Mouse (Mus musculus): ENCODE results near the gene Wipi2. TPM values are rescaled to one million over a fixed set of nuclear protein-coding genes. Genes with fewer than 3 reads are reported as not detected.

The Wipi2 gene
- polyA plus RNA-seq, 1 experiment from 2014 or later, result 50.2 TPM

DNA sequence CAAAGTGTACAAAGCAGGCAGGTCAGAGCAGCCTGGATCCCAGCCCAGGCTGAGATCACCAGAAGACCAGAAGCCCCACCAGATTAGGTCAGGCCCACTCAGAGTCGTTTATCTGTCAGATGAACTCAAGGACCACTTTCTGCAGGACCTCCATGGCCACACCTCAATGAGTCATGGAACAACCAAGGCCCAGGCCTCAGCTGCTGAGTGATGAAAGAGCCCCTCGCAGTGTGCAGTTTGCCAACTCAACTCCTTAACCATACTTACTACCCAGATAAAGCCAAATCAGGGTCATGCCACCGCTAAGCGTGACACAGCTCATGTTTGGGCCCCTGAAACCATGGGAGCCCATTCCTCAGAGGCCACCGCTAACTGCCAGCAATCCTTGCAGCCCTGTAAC lies 80.2 kb downstream of the Wipi2 start:
- Histone ChIP-seq H3K27ac (ENCODE audit: low read length) (no peak overlapping the region), H3K9ac (replicated peaks; ENCODE audit: low read depth, low read length) (no peak overlapping the region), H3K9me3 (ENCODE audit: control insufficient read depth, low read length) (no peaks in the 10 kb centered on the region; the same call in 1 of the 2 replicates), H3K36me3 (ENCODE audit: control insufficient read depth, insufficient read depth) (peaks cover 31% of the 10 kb centered on the region), H3K4me1 (replicated peaks; ENCODE audit: control insufficient read depth, insufficient read depth, low read length) (peaks cover 17% of the 10 kb centered on the region), H3K4me2 (ENCODE audit: low read length) (no peak overlapping the region), H3K27me3 (replicated peaks; ENCODE audit: control insufficient read depth, insufficient read depth, low read length) (no peaks in the 10 kb centered on the region), H3K4me3 (replicated peaks; ENCODE audit: low read length) (no peak overlapping the region)
- no peak for ATAC-seq
- WGBS, result 93% methylated on average over 5 of the region's 5 CpGs

DNA sequence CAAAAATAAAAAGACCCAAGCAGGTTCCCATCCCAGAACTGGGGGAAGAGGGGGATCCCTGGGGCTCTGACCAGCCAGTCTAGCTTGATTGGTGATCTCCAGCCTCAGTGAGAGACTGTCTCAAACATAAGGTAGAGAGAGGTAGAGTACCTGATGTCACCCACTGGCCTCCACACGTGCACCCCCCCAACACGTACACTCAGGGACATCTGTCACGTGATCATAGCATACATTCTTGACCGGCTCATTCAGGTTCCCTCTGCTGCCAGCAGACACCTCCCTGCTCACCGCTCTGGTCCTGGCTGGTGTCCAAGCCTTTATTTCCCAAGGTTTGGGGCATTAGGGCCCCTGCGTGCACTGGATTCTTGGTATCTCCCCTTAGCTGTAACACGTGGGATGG lies 81.9 kb downstream of the Wipi2 start:
- Histone ChIP-seq H3K4me3 (replicated peaks; ENCODE audit: low read length) (no peak overlapping the region), H3K27ac (ENCODE audit: low read length) (no peak overlapping the region), H3K4me2 (ENCODE audit: low read length) (no peak overlapping the region), H3K9ac (replicated peaks; ENCODE audit: low read depth, low read length) (no peak overlapping the region), H3K9me3 (ENCODE audit: control insufficient read depth, low read length) (no peaks in the 10 kb centered on the region; the same call in 1 of the 2 replicates), H3K27me3 (replicated peaks; ENCODE audit: control insufficient read depth, insufficient read depth, low read length) (no peaks in the 10 kb centered on the region), H3K4me1 (replicated peaks; ENCODE audit: control insufficient read depth, insufficient read depth, low read length) (no peaks in the 10 kb centered on the region; the same call in 1 of the 2 replicates), H3K36me3 (ENCODE audit: control insufficient read depth, insufficient read depth) (peaks cover 38% of the 10 kb centered on the region)
- ATAC-seq, result no peak
- WGBS, result 71% methylated on average over 7 of the region's 7 CpGs

DNA sequence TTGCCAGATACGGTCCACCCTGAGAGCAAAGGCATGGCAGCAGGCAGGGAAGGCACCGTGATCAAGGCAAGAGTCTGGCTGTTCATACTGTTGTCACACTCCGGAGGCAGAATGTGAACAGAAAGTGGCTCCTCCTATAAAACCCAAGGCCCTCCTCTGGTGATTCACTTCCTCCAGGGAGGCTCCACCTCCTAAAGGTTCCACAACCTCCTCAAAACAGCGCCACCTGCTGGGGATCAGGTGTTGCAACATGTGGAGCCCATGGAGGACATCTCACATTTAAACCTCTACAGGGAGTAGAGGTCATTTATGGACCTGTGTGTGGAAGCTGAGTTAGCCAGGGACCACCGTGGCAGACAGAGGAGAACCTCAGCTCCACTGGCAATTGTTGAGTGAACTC lies 84.9 kb downstream of the Wipi2 start:
- WGBS, result 83% methylated on average over 5 of the region's 5 CpGs
- ATAC-seq, result no peak
- Histone ChIP-seq H3K9ac (replicated peaks; ENCODE audit: low read depth, low read length) (no peak overlapping the region), H3K4me2 (ENCODE audit: low read length) (no peak overlapping the region), H3K36me3 (ENCODE audit: control insufficient read depth, insufficient read depth) (peaks cover 31% of the 10 kb centered on the region), H3K27me3 (replicated peaks; ENCODE audit: control insufficient read depth, insufficient read depth, low read length) (no peaks in the 10 kb centered on the region), H3K27ac (ENCODE audit: low read length) (no peak overlapping the region), H3K4me3 (replicated peaks; ENCODE audit: low read length) (no peak overlapping the region), H3K4me1 (replicated peaks; ENCODE audit: control insufficient read depth, insufficient read depth, low read length) (no peaks in the 10 kb centered on the region), H3K9me3 (ENCODE audit: control insufficient read depth, low read length) (no peaks in the 10 kb centered on the region; the same call in 1 of the 2 replicates)

DNA sequence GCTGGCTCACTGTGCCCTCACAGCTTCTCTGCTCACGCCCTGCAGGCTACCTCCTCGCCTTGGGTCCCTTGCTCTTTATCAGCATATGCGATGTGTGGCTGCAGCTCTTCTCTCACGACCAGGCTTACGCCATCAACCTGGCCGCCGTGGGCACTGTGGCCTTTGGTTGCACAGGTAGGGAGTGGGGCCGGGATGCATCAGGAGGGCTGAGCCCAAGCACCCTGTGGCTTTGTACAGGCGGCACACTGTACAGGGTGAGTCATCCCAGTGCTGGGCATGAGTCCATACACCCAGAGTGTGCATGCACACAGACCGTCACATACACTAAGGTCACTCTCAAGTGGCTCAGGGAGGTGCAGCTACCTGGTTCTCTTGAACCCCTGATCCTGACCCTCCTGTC lies 86.5 kb downstream of the Wipi2 start:
- Histone ChIP-seq H3K4me1 (replicated peaks; ENCODE audit: control insufficient read depth, insufficient read depth, low read length) (no peaks in the 10 kb centered on the region), H3K27me3 (replicated peaks; ENCODE audit: control insufficient read depth, insufficient read depth, low read length) (no peaks in the 10 kb centered on the region), H3K36me3 (ENCODE audit: control insufficient read depth, insufficient read depth) (peaks cover 32% of the 10 kb centered on the region), H3K9ac (replicated peaks; ENCODE audit: low read depth, low read length) (no peak overlapping the region), H3K4me2 (ENCODE audit: low read length) (no peak overlapping the region), H3K27ac (ENCODE audit: low read length) (no peak overlapping the region), H3K9me3 (ENCODE audit: control insufficient read depth, low read length) (no peaks in the 10 kb centered on the region; the same call in 1 of the 2 replicates), H3K4me3 (replicated peaks; ENCODE audit: low read length) (no peak overlapping the region)
- 93% methylated on average over 10 of the region's 10 CpGs for WGBS
- ATAC-seq, result no peak

DNA sequence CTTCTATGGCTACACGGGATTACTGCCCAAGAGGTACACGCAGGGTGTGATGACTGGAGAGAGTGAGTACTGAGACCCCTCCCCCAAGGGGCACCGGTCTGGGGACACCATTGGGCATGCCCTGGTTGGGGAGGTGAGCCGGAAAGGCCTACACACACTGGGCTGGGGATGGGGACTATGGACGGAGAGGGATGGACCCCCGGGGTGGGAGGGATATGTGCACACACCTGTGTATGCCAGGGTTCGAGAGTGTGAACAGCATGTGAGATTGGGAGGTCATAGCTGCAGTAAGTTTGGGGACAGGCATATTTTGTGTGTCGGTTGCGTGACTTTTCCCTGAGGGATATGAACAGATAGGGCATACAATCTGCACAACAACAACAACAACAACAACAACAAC lies 87.6 kb downstream of the Wipi2 start:
- Histone ChIP-seq H3K9ac (replicated peaks; ENCODE audit: low read depth, low read length) (no peak overlapping the region), H3K27me3 (replicated peaks; ENCODE audit: control insufficient read depth, insufficient read depth, low read length) (no peaks in the 10 kb centered on the region), H3K9me3 (ENCODE audit: control insufficient read depth, low read length) (no peaks in the 10 kb centered on the region; the same call in 1 of the 2 replicates), H3K4me1 (replicated peaks; ENCODE audit: control insufficient read depth, insufficient read depth, low read length) (no peaks in the 10 kb centered on the region), H3K4me2 (ENCODE audit: low read length) (no peak overlapping the region), H3K27ac (ENCODE audit: low read length) (no peak overlapping the region), H3K4me3 (replicated peaks; ENCODE audit: low read length) (no peak overlapping the region), H3K36me3 (ENCODE audit: control insufficient read depth, insufficient read depth) (peaks cover 34% of the 10 kb centered on the region)
- ATAC-seq, result no peak
- 93% methylated on average over 9 of the region's 9 CpGs for WGBS

DNA sequence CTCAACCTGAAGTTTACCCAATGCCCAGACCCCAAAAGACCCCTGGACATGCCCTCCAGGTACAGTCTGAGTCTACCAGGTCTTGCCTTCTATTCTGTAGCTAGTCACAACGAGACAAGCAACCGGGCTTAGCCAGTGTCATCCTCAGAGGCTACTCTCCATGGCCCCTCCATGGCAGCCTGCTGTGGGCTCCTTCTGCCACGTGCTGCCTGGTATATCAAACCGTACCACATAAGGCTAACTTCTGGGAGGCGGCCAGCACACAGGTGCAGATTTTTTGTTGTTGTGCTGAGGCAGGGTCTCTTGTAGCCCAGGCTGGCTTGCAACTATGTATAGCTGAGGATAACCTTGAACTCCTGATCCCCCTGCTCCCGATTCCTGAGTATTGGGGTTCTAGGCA lies 88.6 kb downstream of the Wipi2 start:
- 86% methylated on average over 6 of the region's 6 CpGs for WGBS
- Histone ChIP-seq H3K36me3 (ENCODE audit: control insufficient read depth, insufficient read depth) (peaks cover 29% of the 10 kb centered on the region), H3K9me3 (ENCODE audit: control insufficient read depth, low read length) (no peaks in the 10 kb centered on the region)

DNA sequence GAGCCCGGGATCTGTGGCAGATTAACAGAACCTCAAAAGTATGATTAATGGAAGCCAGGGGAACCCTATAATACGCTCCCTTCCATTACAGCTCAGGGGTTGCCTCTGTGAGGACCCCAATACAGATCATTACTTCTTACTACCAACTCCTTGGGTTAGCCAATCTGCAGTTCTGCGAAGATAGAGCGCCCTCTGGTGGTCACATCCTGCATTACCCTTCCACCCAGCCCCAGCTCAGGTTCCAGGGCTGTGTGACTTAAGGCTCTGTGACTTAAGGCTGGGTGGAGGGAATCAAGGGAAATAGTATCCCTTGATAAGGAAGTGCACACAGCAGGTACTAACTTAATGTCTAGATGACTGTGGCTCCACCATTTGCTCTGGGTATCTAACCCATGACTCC lies 90.5 kb downstream of the Wipi2 start:
- Histone ChIP-seq H3K9me3 (ENCODE audit: control insufficient read depth, low read length) (no peaks in the 10 kb centered on the region), H3K4me1 (replicated peaks; ENCODE audit: control insufficient read depth, insufficient read depth, low read length) (no peaks in the 10 kb centered on the region), H3K9ac (replicated peaks; ENCODE audit: low read depth, low read length) (no peak overlapping the region), H3K27ac (ENCODE audit: low read length) (no peak overlapping the region), H3K27me3 (replicated peaks; ENCODE audit: control insufficient read depth, insufficient read depth, low read length) (no peaks in the 10 kb centered on the region), H3K4me2 (ENCODE audit: low read length) (no peak overlapping the region), H3K4me3 (replicated peaks; ENCODE audit: low read length) (no peak overlapping the region), H3K36me3 (ENCODE audit: control insufficient read depth, insufficient read depth) (peaks cover 20% of the 10 kb centered on the region)
- peak; percentile 41; the same call in 1 of the 2 replicates for ATAC-seq
- WGBS, result 26% methylated on average over 4 of the region's 4 CpGs

More for the DNA sequence above, 88.6 kb downstream of the Wipi2 start:
- H3K4me1 ChIP-seq (replicated peaks; ENCODE audit: control insufficient read depth, insufficient read depth, low read length), result no peaks in the 10 kb centered on the region
- H3K9ac ChIP-seq (replicated peaks; ENCODE audit: low read depth, low read length), result no peak overlapping the region
- no peak overlapping the region for H3K4me2 ChIP-seq (ENCODE audit: low read length)
- H3K27ac ChIP-seq (ENCODE audit: low read length), result no peak overlapping the region
- ATAC-seq, result no peak
- no peak overlapping the region for H3K4me3 ChIP-seq (replicated peaks; ENCODE audit: low read length)
- H3K27me3 ChIP-seq (replicated peaks; ENCODE audit: control insufficient read depth, insufficient read depth, low read length), result no peaks in the 10 kb centered on the region

DNA sequence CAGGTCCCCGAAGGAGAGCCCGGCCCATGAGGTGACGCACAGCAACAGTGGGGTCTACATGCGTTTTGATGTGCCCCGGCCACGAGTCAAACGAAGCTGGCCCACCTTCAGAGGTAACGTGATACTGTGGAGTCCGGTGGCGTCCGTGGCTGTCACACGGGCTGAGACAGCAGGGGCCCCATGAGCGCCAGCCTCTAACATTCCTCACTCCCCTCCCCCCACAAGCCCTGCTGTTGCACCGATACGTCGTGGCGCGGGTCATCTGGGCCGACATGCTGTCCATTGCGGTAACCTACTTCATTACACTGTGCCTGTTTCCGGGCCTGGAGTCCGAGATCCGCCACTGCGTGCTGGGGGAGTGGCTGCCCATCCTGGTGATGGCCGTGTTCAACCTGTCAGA lies 91.0 kb downstream of the Wipi2 start:
- Histone ChIP-seq H3K36me3 (ENCODE audit: control insufficient read depth, insufficient read depth) (peaks cover 19% of the 10 kb centered on the region), H3K9me3 (ENCODE audit: control insufficient read depth, low read length) (no peaks in the 10 kb centered on the region), H3K9ac (replicated peaks; ENCODE audit: low read depth, low read length) (no peak overlapping the region), H3K27me3 (replicated peaks; ENCODE audit: control insufficient read depth, insufficient read depth, low read length) (no peaks in the 10 kb centered on the region), H3K27ac (ENCODE audit: low read length) (no peak overlapping the region), H3K4me2 (ENCODE audit: low read length) (no peak overlapping the region), H3K4me1 (replicated peaks; ENCODE audit: control insufficient read depth, insufficient read depth, low read length) (no peaks in the 10 kb centered on the region; the same call in 1 of the 2 replicates), H3K4me3 (replicated peaks; ENCODE audit: low read length) (no peak overlapping the region)
- WGBS, result 77% methylated on average over 25 of the region's 25 CpGs
- 0 out of 2 replicates have a peak, but pooled peaks have one; percentile 4 for ATAC-seq

DNA sequence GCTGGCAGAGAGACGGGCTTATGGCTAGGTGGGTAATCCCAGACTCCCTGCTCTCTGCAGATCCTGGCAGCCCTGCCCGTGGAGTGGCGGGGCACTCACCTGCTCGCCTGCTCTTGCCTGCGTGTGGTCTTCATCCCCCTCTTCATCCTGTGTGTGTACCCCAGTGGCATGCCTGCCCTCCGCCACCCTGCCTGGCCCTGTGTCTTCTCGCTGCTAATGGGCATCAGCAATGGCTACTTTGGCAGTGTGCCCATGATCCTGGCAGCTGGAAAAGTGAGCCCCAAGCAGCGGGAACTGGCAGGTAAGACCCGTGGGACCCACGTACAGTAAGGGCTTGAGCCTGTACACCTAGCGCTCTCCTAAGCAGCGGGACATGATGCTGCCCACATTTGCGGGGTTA lies 92.4 kb downstream of the Wipi2 start:
- Histone ChIP-seq H3K9ac (replicated peaks; ENCODE audit: low read depth, low read length) (no peak overlapping the region), H3K36me3 (ENCODE audit: control insufficient read depth, insufficient read depth) (peaks cover 14% of the 10 kb centered on the region), H3K27me3 (replicated peaks; ENCODE audit: control insufficient read depth, insufficient read depth, low read length) (no peaks in the 10 kb centered on the region), H3K4me3 (replicated peaks; ENCODE audit: low read length) (no peak overlapping the region), H3K27ac (ENCODE audit: low read length) (no peak overlapping the region), H3K4me2 (ENCODE audit: low read length) (no peak overlapping the region), H3K4me1 (replicated peaks; ENCODE audit: control insufficient read depth, insufficient read depth, low read length) (peaks cover 4% of the 10 kb centered on the region; the same call in 1 of the 2 replicates), H3K9me3 (ENCODE audit: control insufficient read depth, low read length) (no peaks in the 10 kb centered on the region)
- 85% methylated on average over 13 of the region's 13 CpGs for WGBS
- no peak for ATAC-seq

Data from forebrain, embryonic 16.5 days (tissue).